Mouse (Mus musculus) lung, adult 18-20 months (tissue): ENCODE measurements around the gene Ngly1.
"Not testable (repeated sequence)": the region's sequence is repeated elsewhere in the genome, so short reads cannot be mapped to it uniquely, and the experiment has no call there.

Experiments
- DNase-seq, 2 experiments: peaks; one replicate each; pipeline ENCODE4 v3.0.0; 2022; ENCODE audit warnings: mixed read lengths in 2 of 2

Gene Ngly1

DNA sequence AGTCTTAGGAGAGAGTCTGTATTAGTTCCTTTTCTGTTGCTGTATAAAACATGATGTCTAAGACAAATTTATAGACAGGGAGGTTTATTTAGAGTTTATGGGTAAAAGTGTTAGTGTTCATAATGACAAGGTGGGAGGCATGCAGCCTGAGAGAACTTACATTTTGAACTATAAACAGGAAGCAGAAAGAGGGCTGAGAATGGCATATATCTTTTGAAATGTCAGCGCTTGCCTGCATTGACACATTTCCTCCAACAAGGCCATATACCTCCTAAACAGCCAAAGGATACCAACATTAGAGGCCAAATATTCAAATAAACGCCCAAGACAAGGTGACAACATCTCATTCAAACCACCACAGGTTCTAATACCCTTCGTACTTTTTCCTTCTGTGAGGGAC is 12.8 kb downstream of the Ngly1 start:
- no peak for DNase-seq

GRCm38 (mm10) chr14:16267028-16267427 is 17.9 kb downstream of the Ngly1 start:
- no peak for DNase-seq

DNA sequence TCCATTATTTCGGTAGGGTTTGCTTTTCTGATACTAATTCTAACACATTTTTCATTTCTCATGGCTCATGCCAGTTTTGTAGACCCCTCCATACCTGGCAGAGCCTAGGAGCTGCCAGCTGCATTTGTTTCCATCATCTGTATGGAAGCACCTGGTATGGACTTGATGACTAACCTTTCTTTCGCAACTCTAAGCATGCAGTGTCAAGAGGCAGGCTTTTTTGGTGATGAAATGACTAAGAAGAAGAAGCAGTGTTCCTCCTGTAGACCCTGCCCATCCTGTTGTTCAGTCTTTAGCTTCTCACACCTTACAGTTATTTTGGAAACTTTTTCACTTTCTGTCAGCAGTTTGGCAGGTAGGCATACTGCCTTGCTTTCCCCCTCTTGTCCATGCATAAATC is 20.7 kb downstream of the Ngly1 start:
- no peak for DNase-seq

DNA sequence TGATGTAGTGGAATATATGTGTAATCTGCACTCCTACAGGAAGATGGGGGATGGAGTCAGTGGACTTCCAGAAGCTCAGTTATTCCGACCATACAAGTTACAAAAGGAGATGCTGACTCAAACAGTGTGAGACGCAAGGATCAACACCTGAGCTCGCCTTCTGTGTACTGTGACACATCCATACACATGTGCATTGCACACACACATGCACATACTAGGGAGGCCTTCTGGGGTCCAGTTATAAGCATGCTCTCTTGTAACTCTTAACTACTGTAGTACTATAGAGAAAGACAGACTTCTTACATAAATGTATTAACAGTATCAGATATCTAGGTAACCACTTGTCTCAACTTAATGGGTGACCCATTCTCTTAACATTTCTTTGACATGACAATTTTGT is 24.6 kb downstream of the Ngly1 start:
- no peak for DNase-seq

- DNase-seq, result no peak
These were observed 30.1 kb downstream of the Ngly1 start for GRCm38 (mm10) chr14:16279196-16279595.

DNA sequence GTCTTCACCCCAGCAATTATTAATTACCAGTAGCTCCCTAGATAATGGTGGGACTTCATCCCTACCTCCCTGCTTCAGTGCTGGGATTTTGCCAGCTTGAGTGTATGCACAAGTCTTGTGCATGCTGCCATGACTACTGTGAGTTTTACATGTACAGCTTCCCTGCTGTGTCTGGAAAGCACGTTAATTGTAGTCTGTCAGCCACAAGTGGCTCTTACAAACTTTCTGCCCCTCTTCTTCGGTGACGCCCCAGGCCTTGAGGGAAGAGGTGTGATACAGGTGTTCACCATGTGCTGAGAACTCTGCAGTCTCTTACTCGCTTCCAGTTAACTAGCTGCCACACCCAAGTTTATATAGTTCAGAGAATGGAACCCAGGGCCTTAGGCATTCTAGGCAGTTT is 34.9 kb downstream of the Ngly1 start:
- DNase-seq, result no peak

GRCm38 (mm10) chr14:16292371-16292770 is 43.3 kb downstream of the Ngly1 start:
- no peak for DNase-seq

DNA sequence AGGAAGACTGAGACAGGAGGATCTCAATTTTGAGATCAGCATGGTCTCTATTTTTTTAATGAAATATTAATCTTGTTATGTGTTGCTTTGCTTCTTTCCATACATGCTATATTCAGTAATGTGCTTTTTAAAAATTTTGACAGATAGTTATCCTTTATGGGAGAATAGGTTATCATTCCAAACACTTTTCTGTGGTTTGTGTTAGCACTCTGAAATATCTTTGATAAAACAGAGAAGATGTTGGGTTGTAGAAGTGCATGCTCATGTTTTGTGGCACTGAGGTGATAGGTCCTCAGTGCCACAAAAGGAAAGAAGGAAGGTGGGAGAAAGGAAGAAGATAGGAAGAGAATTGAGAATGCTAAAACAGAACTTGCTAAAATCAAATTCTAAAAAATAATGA is 43.9 kb downstream of the Ngly1 start:
- DNase-seq, result no peak

GRCm38 (mm10) chr14:16293921-16294320 is 44.8 kb downstream of the Ngly1 start:
- no peak for DNase-seq

- DNase-seq, result no peak
These were observed 47.9 kb downstream of the Ngly1 start for GRCm38 (mm10) chr14:16296816-16297468.

- DNase-seq, result no peak
These were observed 52.7 kb downstream of the Ngly1 start for GRCm38 (mm10) chr14:16301735-16302134.

- DNase-seq, result no peak
These were observed 53.6 kb downstream of the Ngly1 start for GRCm38 (mm10) chr14:16302688-16303087.

GRCm38 (mm10) chr14:16310791-16311190 is 61.7 kb downstream of the Ngly1 start:
- DNase-seq, result no peak

DNA sequence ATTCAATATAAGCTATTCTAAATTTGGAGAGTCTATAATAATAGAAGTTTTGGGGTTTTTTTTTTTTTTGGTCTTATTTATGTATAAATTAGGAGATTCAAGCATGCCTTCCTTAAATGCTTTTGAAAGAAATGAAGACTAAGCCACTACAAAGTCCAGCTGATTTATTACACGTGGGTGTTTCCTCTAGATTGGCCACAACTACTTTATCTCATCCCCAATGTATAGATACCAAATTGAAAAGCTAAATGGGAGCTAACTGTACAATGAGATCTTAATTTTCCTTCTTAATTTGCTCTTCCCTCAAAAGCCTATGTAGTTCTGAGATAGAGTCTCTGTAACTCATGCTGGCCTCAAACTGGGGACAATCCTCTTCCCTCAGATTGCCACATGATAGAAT is 63.5 kb downstream of the Ngly1 start:
- no peak for DNase-seq

DNA sequence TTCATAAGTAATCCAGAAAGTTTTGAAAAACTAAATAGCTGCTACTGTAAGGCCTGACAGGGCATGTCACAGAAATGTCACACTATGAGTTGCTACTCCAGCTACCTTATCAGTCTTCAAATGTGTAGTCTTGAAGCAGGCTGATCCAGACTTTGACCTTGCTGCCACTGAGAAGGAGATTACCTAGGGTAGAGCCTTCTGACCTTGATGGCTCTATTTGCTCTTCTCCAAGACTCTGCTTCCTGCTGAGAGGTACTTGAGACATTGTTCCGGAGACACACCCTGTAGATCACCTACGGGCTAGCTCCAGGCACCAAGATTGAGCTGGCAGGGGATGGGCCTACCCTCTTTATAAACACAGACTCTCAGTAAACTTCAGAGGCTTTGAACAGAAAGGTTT is 64.0 kb downstream of the Ngly1 start:
- not testable (repeated sequence) for DNase-seq

DNA sequence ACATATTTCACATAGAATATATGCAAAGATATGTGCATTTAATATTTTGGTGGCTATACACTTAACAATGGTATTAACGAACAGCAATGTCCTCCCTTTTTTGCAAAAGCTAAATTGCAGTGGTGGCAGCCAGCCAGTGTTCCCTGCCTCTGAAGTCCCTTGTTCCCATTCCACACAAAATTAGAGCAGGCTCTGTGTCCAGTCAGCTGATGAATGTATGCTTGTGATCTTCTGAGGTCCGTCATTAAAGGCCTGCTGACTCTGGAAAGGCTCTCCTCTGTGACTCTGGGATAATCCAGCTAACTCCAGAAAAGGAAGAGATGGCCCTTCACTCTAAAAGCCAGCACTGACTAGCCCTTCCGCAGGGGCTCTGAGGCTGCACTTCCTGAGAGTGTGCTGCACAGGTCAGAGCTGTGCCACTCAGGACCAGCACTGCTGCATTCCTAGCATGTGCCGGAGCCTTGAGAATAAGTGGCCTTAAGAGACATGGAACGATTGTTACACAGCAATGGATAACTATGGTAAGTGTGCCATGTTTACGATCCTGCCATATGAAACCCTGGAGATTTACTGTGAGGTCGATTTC is 64.9 kb downstream of the Ngly1 start:
- peak in 1 of 2 experiments; percentile 15 for DNase-seq

DNA sequence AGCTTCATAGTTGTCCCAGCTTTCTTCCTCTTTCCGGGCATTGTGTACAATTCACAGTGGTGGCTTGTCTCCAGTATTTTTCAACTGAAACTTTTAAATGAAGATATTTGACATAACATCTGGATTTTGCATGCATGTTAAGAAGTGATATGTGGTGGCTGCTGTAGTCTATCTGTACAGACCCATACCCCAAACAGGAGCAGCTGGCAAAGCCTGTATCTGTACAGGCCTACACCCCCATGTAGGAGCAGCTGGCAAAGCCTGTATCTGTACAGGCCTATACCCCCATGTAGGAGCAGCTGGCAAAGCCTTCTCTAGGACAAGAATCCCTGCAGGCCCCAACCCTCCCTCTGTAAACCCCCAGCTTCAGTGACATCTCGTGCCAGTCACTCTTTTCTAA is 65.8 kb downstream of the Ngly1 start:
- no peak for DNase-seq

DNA sequence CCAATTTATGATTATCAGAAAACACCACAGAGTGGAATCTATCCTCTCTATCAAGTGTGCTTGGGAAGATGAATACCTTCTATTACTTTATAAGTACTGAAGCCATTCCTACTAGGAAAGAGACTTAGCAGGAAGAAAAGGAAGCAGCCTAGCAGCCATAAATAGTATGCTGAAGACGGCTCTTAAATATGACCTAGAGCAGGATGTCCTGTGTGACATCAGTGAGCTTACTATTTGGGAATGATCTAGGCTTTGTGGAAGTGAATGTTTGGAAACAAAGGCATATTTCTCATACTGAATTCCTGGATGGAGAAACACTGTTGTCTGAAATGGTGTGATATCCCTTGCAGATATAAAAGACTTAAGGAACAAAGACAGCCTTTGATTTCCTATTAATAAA is 67.6 kb downstream of the Ngly1 start:
- DNase-seq, result no peak

GRCm38 (mm10) chr14:16319818-16320217 is 70.7 kb downstream of the Ngly1 start:
- DNase-seq, result no peak

DNA sequence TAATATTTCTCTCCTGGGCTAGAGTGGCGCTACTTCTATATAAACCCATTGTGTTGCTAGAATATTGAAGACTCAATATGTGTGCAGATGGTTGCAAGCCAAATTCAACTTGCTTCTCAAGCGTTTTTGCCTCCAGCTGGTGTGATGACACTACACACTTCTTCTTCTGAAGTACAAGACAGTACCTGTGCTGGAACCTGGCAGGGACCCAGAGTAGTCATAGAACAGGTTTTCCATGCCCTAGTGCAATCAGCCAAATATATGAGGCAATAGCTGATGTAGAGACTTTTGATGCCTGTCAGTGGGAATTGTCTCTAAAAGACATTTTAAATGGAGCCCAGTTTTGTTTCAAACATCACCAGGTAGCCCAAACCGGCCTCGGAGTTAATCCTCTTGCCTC is 75.3 kb downstream of the Ngly1 start:
- no peak for DNase-seq

DNA sequence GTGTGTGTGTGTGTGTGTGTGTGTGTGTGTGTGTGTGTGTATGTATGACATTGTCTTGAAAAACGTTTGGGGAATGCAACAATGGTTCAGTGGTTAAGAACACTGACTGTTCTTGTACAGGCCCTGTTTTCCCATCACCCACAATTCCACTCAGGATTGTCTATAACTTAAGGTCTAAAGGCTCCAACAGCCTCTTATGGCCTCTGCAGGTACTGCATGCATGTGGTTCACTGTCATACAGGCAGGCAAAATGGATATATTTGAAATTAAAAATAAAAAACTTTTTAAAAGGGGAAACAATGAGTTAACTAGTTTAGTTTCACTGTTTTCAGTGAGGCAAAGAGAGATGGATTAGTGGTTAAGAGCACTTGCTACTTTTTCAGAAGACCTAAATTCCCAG is 76.1 kb downstream of the Ngly1 start:
- DNase-seq, result no peak

DNA sequence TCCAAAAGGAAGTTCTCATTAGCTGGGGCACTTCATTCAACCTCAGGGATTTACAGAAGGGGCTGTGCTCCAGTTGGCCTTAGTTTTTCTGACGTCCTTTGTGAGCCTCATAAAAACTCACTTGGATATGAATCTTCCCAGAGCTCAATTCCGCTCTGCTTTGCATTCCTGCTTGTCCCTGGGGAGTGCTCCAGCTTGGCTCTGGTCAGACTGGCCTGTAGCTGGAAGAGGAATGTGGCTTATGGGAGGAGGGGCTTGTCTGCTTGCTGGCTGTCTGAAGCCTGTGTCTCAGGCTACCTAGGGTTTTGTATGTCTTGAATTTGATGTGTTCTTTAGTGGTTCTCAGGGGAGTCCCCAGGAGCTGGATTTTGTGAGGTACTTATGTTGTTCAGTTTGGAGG is 79.5 kb downstream of the Ngly1 start:
- DNase-seq, result no peak

DNA sequence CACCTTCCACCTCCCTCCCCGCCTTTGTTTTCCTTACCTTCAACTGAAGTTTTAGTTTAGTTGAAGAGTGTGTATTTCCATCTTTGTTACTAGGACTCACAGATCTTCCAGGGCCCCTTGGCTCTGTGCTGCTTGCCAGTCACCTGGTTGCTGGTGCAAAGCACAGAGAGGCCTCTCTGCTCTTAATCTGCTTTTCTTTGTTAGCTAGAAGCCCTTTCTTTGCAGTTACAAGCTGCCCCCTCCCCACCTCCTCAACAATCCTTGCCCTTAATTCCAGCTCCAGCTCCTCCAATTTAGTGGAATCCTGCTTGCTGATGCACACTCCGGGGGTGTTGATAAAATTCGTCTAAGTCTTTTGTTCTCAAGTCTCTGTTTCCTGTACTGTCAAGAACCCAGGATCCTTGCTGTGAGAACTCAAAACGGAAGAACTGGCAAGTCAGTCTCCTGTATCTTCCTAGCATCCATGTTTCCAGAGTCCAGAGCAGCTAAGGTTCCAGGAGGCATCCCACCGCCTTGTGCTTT is 79.9 kb downstream of the Ngly1 start:
- no peak for DNase-seq

GRCm38 (mm10) chr14:16329756-16330155 is 80.7 kb downstream of the Ngly1 start:
- DNase-seq, result no peak

GRCm38 (mm10) chr14:16334260-16334659 is 85.2 kb downstream of the Ngly1 start:
- DNase-seq, result no peak
